Mouse (Mus musculus) cerebellum, postnatal 10 days (tissue): ENCODE measurements around the gene Gab3.
A peak's percentile ranks its signal among the peaks of the same experiment; 100 is the strongest.
"Not testable (repeated sequence)": the region's sequence is repeated elsewhere in the genome, so short reads cannot be mapped to it uniquely, and the experiment has no call there.

ENCODE experiments used
- DNase-seq, 2 experiments: peaks; one replicate each; pipeline ENCODE4 v3.0.0; 2021; ENCODE audit warnings: mixed read lengths in 2 of 2

Gab3 gene

GRCm38 (mm10) chrX:75034054-75034453, 51.2 kb downstream of the Gab3 start:
- DNase-seq: not testable (repeated sequence)

GRCm38 (mm10) chrX:74983734-74984133, 101.5 kb downstream of the Gab3 start:
- DNase-seq: no peak

- DNase-seq: peak; percentile 52 to 58
These were observed 122.4 kb downstream of the Gab3 start for GRCm38 (mm10) chrX:74962899-74963298.

GRCm38 (mm10) chrX:74959161-74959560, 126.1 kb downstream of the Gab3 start:
- peak; percentile 4 to 10 for DNase-seq
